Mouse (Mus musculus): Measurements from ENCODE around the gene Dars2.

- TF ChIP-seq CTCF (IDR thresholded peaks at IDR 0.05; ENCODE audit: low read depth) = no peak
- no peak for TF ChIP-seq EP300 (optimal IDR thresholded peaks at IDR 0.05)
Measured at GRCm38 (mm10) chr1:161010436-161010835, 60.0 kb downstream of the Dars2 start.

Data from stomach, postnatal 0 days (tissue).